ENCODE assay signal across 35 mouse cellular contexts in the genomic region with DNA sequence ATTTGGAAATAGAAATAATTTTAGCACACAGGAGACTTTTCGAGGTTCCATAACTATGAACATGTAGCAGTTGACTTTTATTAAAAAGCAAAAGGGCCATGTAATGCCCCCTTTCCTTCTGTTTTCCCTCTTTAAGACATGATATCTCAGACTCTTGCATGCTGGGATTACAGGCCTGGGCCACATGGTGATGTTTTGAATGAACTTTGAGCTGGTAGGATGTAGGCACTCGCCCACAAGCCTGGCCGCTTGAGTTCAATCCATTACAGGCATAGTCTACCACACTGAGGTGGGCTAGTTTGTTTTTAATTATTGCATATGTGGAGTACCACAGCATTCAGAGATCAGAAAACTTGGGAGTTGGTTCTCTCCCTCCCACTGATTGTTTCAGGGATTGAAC.
"Had no signal": no experiment of that assay in that cellular context is flagged by ENCODE, and none has a peak within 500 bp of the region (broad histone marks: within the 10 kb centered on the region; RNA-seq: fewer than 3 reads in every experiment).

No protein-coding gene starts in this region.

- H3K9me3 ChIP-seq: heart, embryonic 10.5 days; heart, embryonic 12.5 days; heart, embryonic 13.5 days; heart, embryonic 15.5 days; hindbrain, embryonic 10.5 days; hindbrain, embryonic 12.5 days; hindbrain, embryonic 13.5 days; hindbrain, embryonic 15.5 days; intestine, embryonic 15.5 days; kidney, embryonic 15.5 days had no signal

- H3K4me3 ChIP-seq: heart, adult 2 months; heart, embryonic 10.5 days; heart, embryonic 12.5 days; heart, embryonic 13.5 days; heart, embryonic 15.5 days; hindbrain, embryonic 10.5 days; hindbrain, embryonic 12.5 days; hindbrain, embryonic 13.5 days; hindbrain, embryonic 15.5 days; intestine, embryonic 15.5 days; kidney, embryonic 15.5 days; layer of hippocampus, adult 2 months had no signal

- H3K9ac ChIP-seq: heart, embryonic 12.5 days; heart, embryonic 13.5 days; heart, embryonic 15.5 days; hindbrain, embryonic 12.5 days; hindbrain, embryonic 13.5 days; hindbrain, embryonic 14.5 days; hindbrain, embryonic 15.5 days; intestine, embryonic 15.5 days; kidney, embryonic 15.5 days had no signal

- H3K36me3 ChIP-seq: heart, embryonic 15.5 days; hindbrain, embryonic 15.5 days; intestine, embryonic 15.5 days had no signal

- H3K27me3 ChIP-seq: heart, embryonic 12.5 days; heart, embryonic 13.5 days; heart, embryonic 15.5 days; hindbrain, embryonic 12.5 days; hindbrain, embryonic 13.5 days; hindbrain, embryonic 15.5 days; intestine, embryonic 15.5 days; kidney, embryonic 15.5 days had no signal

- H3K4me1 ChIP-seq: heart, embryonic 10.5 days; heart, embryonic 13.5 days; heart, embryonic 15.5 days; hindbrain, embryonic 10.5 days; hindbrain, embryonic 12.5 days; hindbrain, embryonic 13.5 days; hindbrain, embryonic 15.5 days; intestine, embryonic 15.5 days; kidney, embryonic 15.5 days had no signal

- H3K4me2 ChIP-seq: heart, embryonic 11.5 days; heart, embryonic 12.5 days; heart, embryonic 13.5 days; heart, embryonic 15.5 days; hindbrain, embryonic 12.5 days; hindbrain, embryonic 13.5 days; hindbrain, embryonic 14.5 days; hindbrain, embryonic 15.5 days; intestine, embryonic 15.5 days; kidney, embryonic 15.5 days had no signal

- H3K27ac ChIP-seq: heart, adult 2 months; heart, embryonic 10.5 days; heart, embryonic 13.5 days; heart, embryonic 15.5 days; hindbrain, embryonic 10.5 days; hindbrain, embryonic 12.5 days; hindbrain, embryonic 13.5 days; hindbrain, embryonic 14.5 days; hindbrain, embryonic 15.5 days; hindbrain, postnatal 0 days; intestine, embryonic 15.5 days; kidney, embryonic 15.5 days; kidney, postnatal 0 days; layer of hippocampus, adult 2 months had no signal

- DNase-seq: heart, adult 2 months; heart, postnatal 10 days; heart, postnatal 14 days; heart, postnatal 36 days; heart, postnatal 4 days; kidney, adult 11 months; kidney, adult 18-20 months; kidney, adult 2 months; kidney, adult 8-10 months; kidney, adult 9 months; kidney, postnatal 10 days; kidney, postnatal 14 days; kidney, postnatal 25 days; kidney, postnatal 36 days; kidney, postnatal 4 days; layer of hippocampus, adult 9-11 months had no signal

- ATAC-seq: hindbrain, embryonic 16.5 days; hindbrain, postnatal 0 days; inflammation-experienced regulatory T-cells, adult 6 months; intestine, embryonic 15.5 days; intestine, embryonic 16.5 days; intestine, postnatal 0 days had no signal
